Mouse (Mus musculus) left cerebral cortex, postnatal 25 days (tissue): ENCODE measurements around the gene 1700007K13Rik. TPM values are rescaled to one million over a fixed set of nuclear protein-coding genes. Genes with fewer than 3 reads are reported as not detected.
"Not testable (repeated sequence)": the region's sequence is repeated elsewhere in the genome, so short reads cannot be mapped to it uniquely, and the experiment has no call there.

ENCODE experiments used
- DNase-seq, 2 experiments: peaks; one replicate each; pipeline ENCODE4 v3.0.0; 2022; ENCODE audit warnings: low spot score in 2 of 2, mixed read lengths in 1 of 2
- intact Hi-C: fragments of 180-260 bp; cut with DNase I; formaldehyde crosslinking; loops from one replicate; pipeline ENCODE4 v1.15.1; 2025
- total RNA-seq, 2 experiments: library from RNA; stranded (reverse); gene quantifications; 2 replicates each; pipeline ENCODE4 v1.2.3; 2021

The 1700007K13Rik gene
- 1 to 10 TPM; 3.2 to 5.4 TPM for total RNA-seq

GRCm38 (mm10) chr2:28465836-28466518, at the start of gene 1700007K13Rik:
1700007K13Rik (minus strand) TSS chr2:28466332.
- intact Hi-C loops, result no loop called here

DNA sequence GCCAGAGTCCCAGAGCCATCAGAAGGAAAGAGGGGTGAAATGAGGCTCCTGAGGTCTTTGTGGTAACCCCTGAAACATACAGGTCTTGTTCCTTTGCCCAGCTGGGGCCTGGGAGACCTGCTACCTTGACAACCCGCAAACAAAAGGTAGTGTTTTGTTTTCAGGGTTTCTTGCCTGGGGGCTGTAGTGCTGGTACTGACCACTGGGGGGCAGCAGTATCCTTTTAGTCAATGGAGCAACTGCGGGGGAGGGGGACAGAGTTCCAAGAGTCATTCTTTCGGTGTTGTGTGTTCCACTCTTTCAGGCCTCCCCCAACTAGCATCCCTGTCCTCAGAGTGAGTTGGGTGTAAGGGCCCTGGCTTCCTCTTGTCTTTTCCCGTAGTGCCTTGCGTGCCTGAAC, 48.4 kb upstream of the 1700007K13Rik start:
- intact Hi-C loops, result loop anchor here (1.0 to 2.0 kb wide), 2 partner anchors 33 to 68 kb away; partner anchors contain the start of gene Gtf3c5
- DNase-seq, result peak; percentile 82 to 86

More at GRCm38 (mm10) chr2:28465836-28466518, at the start of gene 1700007K13Rik:
- DNase-seq, result peak; percentile 71 to 88

DNA sequence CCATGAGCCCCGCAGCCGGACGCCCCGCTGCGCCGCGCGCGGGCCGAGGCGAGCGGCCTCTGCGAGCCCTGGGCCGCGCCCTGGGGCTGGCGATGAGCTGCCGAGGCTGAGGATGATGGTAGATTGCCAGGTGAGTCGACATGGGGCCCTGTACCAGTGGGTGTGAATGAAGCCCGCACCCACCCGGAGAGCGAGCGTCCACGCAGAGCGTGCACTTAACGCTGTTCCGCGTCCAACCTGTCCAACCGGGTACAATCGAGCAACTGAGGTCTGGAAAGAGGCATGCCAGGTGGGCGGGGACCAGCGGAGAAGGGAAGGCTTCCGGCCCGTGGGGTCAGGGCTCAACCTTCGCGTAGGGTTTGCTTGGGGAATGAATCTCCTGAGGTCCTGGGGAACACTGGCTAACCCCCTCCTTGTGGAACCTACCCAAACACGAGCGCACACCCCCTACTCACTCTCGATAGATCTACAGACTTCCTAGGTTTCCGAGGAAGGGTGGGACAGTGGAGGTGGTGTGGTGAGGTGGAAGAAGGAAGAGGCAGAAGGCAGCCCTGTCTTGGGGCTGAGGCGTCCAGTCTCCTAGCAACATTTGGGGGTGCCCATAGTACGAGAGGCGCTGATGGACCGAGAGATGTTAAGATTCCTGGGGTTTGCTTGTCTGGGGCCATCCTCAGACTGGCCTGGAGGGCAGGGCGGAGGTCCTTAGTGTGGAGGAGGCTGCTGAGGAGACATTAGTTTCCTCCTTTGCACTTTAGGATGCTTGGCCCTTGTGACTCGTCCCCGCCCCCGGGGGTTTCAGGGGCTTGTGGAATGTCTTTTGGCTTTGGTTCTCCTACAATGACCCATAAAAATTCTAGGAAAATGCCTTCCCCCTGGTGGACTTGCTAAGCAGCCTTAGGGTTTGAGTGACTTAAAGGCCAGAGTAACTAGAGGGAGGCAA, 47.6 kb upstream of the 1700007K13Rik start:
- peak in 1 of 2 experiments; percentile 45 for DNase-seq
- intact Hi-C loops, result loop anchor here (1.0 to 2.0 kb wide), 2 partner anchors 34 to 69 kb away; partner anchors contain the start of gene Gtf3c5

DNA sequence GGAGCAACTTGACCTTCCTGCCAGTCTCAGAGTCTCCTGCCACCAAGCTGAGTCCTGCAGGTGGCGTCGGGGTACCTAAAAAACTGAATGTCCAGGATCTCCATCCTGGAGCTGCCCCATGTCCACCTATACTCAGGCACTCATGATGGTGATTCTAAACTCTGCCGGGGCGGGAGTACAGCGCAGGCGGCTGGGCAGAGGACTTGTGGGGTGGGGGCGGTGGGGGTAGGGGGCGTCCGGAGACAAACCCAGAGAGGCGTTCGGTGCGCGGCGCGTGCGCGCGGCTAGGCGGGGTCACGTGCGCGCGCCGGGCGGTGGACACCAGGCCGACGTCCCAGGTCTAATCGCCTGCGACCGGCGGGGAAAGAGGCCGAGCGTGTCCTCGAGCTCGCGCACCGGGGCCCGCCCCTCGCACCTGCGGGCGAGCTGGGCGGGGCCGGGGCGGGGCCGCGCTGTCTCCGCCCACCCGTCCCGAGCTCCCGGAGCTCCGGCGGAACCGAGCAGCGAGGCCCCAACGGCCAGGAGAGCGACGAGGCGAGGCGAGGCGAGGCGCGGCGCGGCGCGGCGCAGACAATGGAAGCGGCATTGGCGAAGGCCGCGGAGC, 46.8 kb upstream of the 1700007K13Rik start, which contains the start of gene Ralgds:
Ralgds (plus strand) TSS at position 328 of the 604 bp plus-strand sequence.
- intact Hi-C loops, result no loop called here
- DNase-seq, result peak in 1 of 2 experiments; percentile 54

GRCm38 (mm10) chr2:28511600-28511999, 45.5 kb upstream of the 1700007K13Rik start:
- intact Hi-C loops, result not testable (repeated sequence)

DNA sequence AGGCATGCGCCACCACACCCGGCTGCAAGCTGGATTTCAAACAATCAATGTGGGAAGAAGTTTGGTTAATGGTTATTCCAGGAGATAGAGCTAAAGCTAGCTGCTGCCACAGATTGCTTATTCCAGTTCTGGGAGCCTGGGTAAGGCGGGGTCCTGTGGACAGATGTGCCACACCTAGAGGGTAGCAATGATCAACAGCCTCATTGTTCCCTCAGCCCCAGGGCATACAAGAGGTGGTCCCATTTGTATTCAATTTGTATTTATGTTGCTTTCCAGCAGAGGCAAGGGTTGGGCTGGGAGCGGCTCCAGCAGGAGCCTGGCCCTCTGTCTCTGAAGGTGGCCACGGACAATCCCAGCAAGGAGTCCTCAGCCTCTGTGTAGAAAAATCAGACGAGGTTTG, 40.2 kb upstream of the 1700007K13Rik start:
- intact Hi-C loops, result no loop called here
- DNase-seq, result no peak

More at GRCm38 (mm10) chr2:28511600-28511999, 45.5 kb upstream of the 1700007K13Rik start:
- not testable (repeated sequence) for DNase-seq

- intact Hi-C loops, result no loop called here
- DNase-seq, result no peak
Measured at GRCm38 (mm10) chr2:28505795-28506194, 39.7 kb upstream of the 1700007K13Rik start, which contains the start of gene Gm10134. Gm10134 (plus strand) TSS chr2:28506095.

DNA sequence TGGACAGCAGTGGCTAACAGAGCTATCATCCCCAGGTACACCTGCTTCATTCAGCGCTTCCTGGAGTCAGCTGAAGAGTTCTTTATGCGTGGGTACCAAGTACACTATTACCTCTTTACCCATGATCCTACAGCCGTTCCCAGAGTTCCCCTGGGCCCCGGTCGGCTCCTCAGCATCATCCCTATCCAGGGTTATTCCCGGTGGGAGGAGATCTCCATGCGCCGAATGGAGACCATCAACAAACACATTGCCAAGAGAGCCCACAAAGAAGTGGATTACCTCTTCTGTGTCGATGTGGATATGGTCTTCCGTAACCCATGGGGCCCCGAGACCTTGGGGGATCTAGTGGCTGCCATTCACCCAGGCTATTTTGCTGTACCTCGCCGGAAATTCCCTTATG, 38.5 kb upstream of the 1700007K13Rik start:
- intact Hi-C loops, result no loop called here
- no peak for DNase-seq

DNA sequence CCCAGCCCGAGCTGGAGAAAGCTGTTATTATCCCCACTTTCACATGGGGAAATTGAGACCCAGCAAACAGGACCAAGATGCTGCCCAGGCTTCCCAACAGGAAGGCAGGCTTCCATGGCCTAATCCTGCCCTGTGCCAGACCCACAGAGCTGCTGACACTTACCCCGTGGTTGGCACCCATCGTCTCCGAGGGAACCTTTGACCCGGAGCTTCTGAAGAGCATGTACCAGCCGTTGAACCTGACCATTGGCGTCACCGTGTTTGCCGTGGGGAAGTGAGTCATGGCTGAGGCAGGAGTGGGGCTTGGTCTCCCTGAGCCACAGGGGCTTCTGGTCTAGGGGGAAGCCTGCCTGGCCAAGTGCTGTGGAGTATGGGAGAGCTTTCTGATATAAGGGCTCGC, 36.9 kb upstream of the 1700007K13Rik start:
- no peak for DNase-seq

DNA sequence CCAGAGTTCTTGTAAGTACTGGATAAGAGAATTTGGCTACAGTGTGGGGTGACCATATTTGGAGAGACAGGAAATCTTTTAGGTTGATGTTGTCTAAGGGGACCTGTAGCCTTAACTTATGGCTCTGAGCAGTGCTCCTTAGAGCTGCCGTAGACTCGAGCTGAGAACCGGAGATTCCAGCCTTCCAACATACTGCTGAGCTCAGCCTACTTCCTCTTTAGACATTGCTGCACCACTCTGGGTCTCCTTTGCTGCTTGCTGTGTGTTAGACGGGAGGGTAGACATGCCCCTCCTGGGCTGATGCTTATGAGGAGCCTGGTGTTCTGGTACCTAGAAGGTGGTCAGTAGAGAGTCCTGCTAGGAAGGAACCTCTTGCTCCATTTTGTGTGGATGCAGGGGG, 32.3 kb upstream of the 1700007K13Rik start:
- DNase-seq, result no peak
- intact Hi-C loops, result no loop called here

More for the DNA sequence above, 36.9 kb upstream of the 1700007K13Rik start:
- intact Hi-C loops, result no loop called here

GRCm38 (mm10) chr2:28497561-28497960, 31.4 kb upstream of the 1700007K13Rik start:
- no peak for DNase-seq
- intact Hi-C loops, result no loop called here

GRCm38 (mm10) chr2:28496671-28497070, 30.5 kb upstream of the 1700007K13Rik start, which contains the start of gene Gbgt1:
Gbgt1 (plus strand) TSS chr2:28496891.
- DNase-seq, result no peak
- intact Hi-C loops, result no loop called here

GRCm38 (mm10) chr2:28495801-28496595, 29.9 kb upstream of the 1700007K13Rik start:
- intact Hi-C loops, result no loop called here

DNA sequence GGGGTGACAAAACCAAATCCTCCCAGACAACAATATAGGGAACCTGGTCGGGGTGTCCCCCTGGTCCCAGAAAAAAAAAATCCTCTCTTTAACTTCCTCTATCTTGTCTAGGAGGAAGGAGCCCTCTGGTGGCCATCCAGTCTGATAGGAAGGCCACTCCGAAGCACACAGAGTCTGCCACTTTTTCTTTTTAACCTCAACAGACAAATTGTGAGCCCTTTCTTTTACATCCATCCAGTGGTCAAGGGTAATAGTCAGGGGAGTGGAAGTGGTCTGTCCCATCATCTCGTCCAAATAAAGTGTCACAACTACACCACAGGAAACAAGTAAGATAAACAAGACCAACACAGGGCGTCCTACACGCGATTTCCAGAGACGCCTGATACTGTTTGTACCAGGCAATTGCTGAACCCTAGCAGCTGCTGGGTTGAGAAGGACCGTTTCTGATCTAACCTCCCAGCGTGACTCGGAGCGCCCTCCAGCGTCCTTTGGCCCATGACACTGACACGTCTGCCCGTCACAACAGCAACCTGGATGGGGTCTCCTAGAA, 29.1 kb upstream of the 1700007K13Rik start:
- intact Hi-C loops, result no loop called here
- peak; percentile 18 to 49 for DNase-seq

More at GRCm38 (mm10) chr2:28495801-28496595, 29.9 kb upstream of the 1700007K13Rik start:
- DNase-seq, result no peak

DNA sequence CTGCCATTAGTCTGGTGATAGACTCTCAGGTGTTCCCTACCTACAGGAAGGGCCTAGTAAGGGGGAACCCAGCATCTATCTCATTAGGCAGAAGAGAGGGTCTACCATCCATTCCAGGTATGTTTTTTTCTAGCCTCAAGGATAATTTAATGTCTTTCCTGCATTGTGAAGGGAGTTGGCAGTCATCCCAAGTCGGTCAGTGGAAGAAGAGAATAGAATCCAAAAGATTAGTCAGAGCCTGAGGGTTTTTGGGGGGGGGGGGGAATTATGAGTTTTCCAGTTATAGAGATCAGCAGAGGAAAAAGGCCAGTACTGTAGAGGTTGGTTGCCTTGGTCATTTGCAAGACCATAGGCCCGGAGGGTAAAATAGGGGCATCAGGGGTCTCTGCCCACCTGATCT, 28.4 kb upstream of the 1700007K13Rik start:
- no peak for DNase-seq
- intact Hi-C loops, result no loop called here

DNA sequence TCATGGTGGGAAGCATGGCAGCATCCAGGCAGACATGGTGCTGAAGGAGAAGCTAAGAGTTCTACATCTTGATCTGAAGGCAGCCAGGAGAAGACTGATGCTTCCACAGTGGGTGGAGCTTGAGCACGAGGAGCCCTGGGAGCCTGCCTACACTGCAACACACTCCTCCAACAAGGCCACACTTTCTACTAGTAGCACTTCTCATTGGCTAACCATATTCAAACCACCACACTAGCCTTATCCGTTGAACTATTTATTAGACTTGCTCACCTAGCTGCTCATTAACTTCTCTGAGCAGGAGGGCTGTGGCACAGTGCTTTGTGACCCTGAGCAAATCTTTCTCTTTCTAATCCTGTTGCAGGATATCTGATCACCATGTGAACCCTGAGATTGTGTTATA, 17.7 kb upstream of the 1700007K13Rik start:
- intact Hi-C loops, result no loop called here

DNA sequence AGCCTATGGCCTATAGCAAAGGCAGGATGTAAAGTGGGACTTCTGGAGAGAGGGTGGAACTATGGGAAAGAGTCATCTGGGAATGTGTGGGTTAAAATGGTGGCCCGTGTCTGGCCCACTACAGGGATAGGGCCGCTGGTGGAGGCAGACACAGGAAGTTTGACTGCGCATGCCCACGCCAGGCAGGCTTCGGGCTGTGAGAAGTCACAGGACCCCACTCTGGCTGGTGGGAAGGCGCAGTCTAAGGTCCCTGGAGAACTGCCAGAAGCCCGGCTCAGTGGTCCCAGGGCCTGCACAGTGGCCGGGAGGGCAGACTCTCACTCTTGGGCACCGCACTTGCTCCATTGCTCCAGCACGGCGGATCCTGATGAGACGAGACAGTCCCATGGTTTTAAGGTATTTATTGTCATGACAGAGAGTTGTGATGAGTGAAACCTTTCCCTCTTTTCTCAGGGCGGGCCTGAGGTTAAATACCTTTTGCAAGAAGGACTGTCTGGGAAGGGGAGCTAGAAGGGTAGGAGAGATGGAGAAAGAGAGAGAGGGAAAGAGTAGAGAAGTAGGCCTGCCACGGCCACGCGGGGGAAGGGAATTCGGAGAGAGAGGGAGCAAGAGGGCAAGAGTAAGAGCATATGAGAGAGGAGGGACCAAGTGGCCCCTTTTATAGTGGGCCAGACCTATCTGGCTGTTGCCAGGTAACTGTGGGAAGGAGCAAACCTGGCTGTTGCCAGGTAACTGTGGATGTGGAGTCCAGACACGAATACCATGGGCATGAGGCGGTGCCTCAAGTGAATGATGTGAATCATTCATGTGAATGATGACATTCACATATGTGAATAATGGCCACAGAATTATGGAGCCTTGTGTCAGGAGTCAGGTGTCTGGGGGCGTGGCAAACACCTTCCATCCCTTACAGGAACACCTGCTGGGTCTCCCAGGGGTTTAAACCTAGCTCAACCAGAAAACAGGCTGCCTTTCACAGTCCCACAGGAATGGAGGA, 13.4 kb upstream of the 1700007K13Rik start:
- intact Hi-C loops, result no loop called here
- no peak for DNase-seq

More for the DNA sequence above, 17.7 kb upstream of the 1700007K13Rik start:
- DNase-seq, result no peak
